Mouse (Mus musculus) olfactory bulb, adult 2 months (tissue): ENCODE data around the gene Unc13b. TPM values are rescaled to one million over a fixed set of nuclear protein-coding genes. Genes with fewer than 3 reads are reported as not detected.
"Not testable (repeated sequence)": the region's sequence is repeated elsewhere in the genome, so short reads cannot be mapped to it uniquely, and the experiment has no call there.

Source experiments
- H3K27ac ChIP-seq: fragments of 200-500 bp; 2 replicates; pipeline ENCODE4 v1.5.1; 2012; ENCODE audit warnings: low read depth, low read length; ENCODE audit not compliant: insufficient read depth
- H3K4me1 ChIP-seq: fragments of 200-500 bp; 2 replicates; pipeline ENCODE4 v1.6.1; 2012; ENCODE audit warnings: low read length; ENCODE audit not compliant: control insufficient read depth, insufficient read depth
- H3K4me3 ChIP-seq: fragments of 200-500 bp; 2 replicates; pipeline ENCODE4 v1.5.1; 2012; ENCODE audit warnings: mild to moderate bottlenecking, low read depth, low read length, moderate library complexity; ENCODE audit not compliant: insufficient read depth
- CTCF ChIP-seq: fragments of 200-500 bp; IDR thresholded peaks from 2 replicates; pipeline ENCODE4 v1.5.1; 2012; ENCODE audit warnings: low read depth, mild to moderate bottlenecking, low read length, moderate library complexity; ENCODE audit not compliant: insufficient read depth
- POLR2A ChIP-seq: fragments of 200-500 bp; IDR thresholded peaks from 2 replicates; pipeline ENCODE4 v1.6.1; 2012; ENCODE audit warnings: mild to moderate bottlenecking, low read depth, low read length, moderate library complexity; ENCODE audit not compliant: insufficient read depth
- WGBS: fragments of 180-500 bp; shearing (Covaris S2); methylation state at CpG from one replicate; pipeline ENCODE4 v1.1.7; 2018; 5-methylcytosine and 5-hydroxymethylcytosine counted together
- polyA plus RNA-seq: library from polyadenylated mRNA; stranded (reverse); fragments of >200 nt; gene quantifications from 2 replicates; pipeline ENCODE4 v1.2.4, GENCODE M21; 2012; ENCODE audit warnings: low replicate concordance; ENCODE audit not compliant: missing spikeins, insufficient read depth, insufficient read length

The Unc13b gene
- polyA plus RNA-seq, 1 experiment, result not detected

DNA sequence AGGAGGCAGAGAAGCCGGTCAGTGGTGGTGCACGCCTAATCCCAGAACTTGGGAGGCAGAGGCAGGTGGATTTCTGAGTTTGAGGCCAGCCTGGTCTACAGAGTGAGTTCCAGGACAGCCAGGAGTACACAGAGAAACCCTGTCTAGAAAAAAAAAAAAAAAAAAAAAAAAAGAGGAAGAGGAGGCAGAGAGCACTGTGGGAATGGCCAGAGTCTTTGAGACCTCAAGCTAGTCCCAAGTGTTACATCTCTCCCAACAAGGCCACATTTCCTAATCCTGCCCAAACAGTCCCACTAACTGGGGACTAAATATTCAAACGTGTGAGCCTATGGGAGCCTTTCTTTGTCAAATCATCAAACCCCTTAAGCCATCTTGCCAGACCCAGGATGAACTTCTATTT lies 71.0 kb downstream of the Unc13b start:
- WGBS, result 85% methylated on average over 3 of the region's 3 CpGs
- Histone ChIP-seq H3K4me3 (no peak overlapping the region), H3K4me1 (no peaks in the 10 kb centered on the region), H3K27ac (no peak overlapping the region)
- TF ChIP-seq CTCF (no peak), POLR2A (no peak)

DNA sequence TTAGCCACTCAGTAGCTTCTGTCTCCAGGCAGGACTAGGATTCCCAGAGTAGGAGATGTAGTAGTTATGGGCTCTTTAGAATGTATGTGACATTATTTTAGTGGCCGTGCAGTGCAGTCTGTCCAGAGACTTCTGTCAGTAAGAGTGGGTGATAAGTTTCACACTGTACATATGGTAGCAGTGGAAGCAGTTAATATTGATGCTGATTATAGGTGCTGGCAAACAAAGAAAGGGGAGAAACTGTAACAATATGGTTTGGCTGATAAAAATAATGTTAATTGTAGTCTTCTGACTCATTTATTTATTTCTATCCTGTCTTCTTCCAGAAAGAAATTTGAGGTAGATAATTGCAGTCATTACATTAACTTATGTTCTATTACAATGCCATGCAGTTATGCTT lies 83.9 kb downstream of the Unc13b start:
- Histone ChIP-seq H3K27ac (no peak overlapping the region), H3K4me3 (no peak overlapping the region), H3K4me1 (no peaks in the 10 kb centered on the region)
- TF ChIP-seq CTCF (no peak), POLR2A (no peak)
- WGBS, result 52% methylated on average over 1 of the region's 1 CpGs

DNA sequence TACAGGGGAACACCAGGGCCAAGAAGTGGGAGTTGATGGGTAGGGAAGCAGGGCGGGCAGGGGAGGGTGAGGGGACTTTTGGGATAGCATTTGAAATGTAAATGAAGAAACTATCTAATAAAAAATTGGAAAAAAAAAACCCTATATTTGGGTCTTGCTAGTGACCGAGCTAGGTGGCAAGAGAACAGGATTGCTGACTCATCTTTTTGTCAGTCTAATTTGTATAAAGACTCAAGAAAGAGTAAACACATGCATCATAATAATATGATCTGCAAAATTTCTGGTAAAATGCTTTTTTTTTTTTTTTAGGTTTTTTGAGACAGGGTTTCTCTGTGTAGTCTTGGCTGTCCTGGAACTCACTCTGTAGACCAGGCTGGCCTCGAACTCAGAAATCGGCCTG lies 93.7 kb downstream of the Unc13b start:
- H3K27ac ChIP-seq, H3K4me1 ChIP-seq, H3K4me3 ChIP-seq: not testable (repeated sequence)
- WGBS, result 95% methylated on average over 4 of the region's 4 CpGs

DNA sequence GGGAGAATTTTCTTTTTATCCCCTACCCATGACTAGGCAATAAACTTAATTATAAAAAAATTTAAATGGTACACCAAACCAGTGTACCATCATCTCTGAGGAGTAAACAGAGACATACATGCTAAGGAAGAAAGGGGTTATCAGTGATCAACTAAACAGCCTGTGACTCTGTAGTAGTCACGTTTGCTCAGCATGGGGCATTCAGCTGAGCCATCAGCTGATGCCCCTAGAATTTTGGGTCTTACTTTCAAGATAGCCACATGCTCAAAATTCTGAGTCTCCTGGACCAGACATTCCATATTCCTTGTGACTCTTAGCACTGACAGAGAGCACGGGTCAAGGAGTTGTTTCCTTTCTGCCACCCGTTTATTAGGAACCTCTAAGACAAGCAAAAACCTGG lies 101.3 kb downstream of the Unc13b start:
- WGBS, result 59% methylated on average over 3 of the region's 3 CpGs
- H3K27ac ChIP-seq, result no peak overlapping the region
- H3K4me3 ChIP-seq, result no peak overlapping the region
- no peaks in the 10 kb centered on the region for H3K4me1 ChIP-seq
- TF ChIP-seq CTCF (no peak), POLR2A (no peak)

DNA sequence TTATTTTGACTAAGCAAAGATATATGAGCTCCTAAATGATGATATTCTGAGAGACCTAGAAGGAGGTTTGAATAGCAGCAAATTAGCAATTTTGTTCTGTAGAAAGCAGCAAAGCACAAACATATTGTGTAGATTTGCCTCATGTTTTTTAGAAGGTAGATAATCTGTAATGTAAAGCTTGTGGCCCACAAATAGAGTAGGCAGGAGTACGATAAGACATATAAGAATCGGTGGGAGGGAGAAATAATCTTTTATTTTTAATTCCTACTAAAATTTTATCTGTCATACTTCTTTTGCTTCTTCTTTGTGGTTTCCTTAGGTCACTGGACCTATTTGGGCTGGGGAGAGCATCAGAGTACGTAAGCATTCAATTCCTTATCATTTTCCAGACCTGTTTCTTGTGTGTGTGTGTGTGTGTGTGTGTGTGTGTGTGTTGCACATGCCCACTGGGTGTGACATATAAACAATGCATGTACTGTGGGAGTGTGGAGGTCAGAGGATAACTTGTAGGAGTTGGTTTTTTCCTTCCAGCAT lies 102.4 kb downstream of the Unc13b start:
- TF ChIP-seq CTCF, result no peak
- no peak for TF ChIP-seq POLR2A
- Histone ChIP-seq H3K4me3 (no peak overlapping the region), H3K4me1 (no peaks in the 10 kb centered on the region), H3K27ac (no peak overlapping the region)
- 92% methylated on average over 3 of the region's 3 CpGs for WGBS

DNA sequence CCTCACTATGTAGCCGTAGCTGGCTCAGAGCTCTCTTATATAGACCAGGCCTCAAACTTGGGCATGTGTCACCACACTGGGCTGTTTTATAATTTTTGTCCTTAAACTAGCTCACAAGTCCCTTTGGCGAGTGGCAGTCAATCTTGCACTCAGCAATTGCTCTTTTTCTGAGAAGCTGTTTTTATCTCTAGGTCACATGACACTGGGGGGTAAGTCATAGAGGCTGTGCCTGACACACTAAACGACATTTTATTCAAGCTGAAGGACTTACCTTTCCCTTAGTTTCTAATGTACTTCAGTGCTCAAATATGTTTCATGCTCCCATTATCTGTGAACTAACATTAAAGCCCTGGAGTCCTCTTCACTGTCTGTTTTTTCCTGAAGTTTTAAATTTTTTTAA lies 104.5 kb downstream of the Unc13b start:
- no peak for TF ChIP-seq POLR2A
- no peak for TF ChIP-seq CTCF
- Histone ChIP-seq H3K4me1 (no peaks in the 10 kb centered on the region), H3K27ac (no peak overlapping the region), H3K4me3 (no peak overlapping the region)
- WGBS, result 87% methylated on average over 3 of the region's 3 CpGs

DNA sequence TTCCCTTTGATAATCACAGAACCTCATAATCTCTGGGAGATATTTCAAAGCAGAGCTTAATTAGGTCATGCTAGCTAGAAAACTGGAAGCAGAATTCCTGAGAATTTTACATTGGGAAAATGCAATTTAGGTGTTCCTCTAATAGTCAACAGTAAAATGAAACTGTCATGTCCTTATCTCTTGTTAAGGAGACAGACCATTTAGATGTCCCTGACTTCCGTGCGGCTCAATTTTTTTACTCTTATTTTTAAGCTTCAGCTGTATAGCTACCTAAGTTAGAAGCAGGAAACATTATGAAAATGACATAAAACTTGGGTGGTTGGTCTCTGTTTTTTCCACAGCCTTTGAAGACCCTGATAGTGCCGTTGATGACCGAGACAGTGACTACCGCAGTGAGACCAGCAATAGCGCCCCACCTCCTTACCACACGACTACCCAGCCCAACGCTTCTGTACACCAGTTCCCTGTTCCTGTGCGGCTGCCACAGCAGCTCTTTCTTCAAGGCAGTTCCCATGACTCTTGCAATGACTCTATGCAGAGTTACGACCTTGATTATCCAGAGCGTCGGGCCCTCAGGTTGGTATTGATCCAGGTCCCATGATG lies 106.8 kb downstream of the Unc13b start:
- Histone ChIP-seq H3K4me1 (no peaks in the 10 kb centered on the region), H3K27ac (no peak overlapping the region), H3K4me3 (no peak overlapping the region)
- TF ChIP-seq POLR2A (no peak), CTCF (no peak)
- WGBS, result 95% methylated on average over 12 of the region's 12 CpGs

DNA sequence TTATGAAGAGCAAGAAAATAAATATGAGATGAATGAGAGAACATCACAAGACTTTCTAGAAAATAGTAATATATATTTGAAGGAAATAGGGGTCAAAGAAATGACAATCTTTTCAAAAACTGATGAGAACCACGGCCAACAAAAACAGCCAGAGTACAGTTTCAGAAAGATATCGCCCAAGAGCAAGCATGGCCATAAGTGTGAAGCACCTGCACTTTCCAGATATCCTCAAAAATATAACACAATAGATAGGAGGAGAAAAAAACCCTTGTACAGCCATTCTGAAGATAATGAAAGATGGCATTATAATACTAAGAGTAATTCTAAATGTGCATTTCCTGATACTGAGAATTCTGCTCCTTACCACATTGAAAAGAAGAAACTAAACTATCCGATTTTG lies 111.3 kb downstream of the Unc13b start:
- 86% methylated on average over 3 of the region's 3 CpGs for WGBS
- TF ChIP-seq POLR2A, result no peak
- TF ChIP-seq CTCF, result no peak
- H3K4me3 ChIP-seq, result no peak overlapping the region
- no peaks in the 10 kb centered on the region for H3K4me1 ChIP-seq
- no peak overlapping the region for H3K27ac ChIP-seq

DNA sequence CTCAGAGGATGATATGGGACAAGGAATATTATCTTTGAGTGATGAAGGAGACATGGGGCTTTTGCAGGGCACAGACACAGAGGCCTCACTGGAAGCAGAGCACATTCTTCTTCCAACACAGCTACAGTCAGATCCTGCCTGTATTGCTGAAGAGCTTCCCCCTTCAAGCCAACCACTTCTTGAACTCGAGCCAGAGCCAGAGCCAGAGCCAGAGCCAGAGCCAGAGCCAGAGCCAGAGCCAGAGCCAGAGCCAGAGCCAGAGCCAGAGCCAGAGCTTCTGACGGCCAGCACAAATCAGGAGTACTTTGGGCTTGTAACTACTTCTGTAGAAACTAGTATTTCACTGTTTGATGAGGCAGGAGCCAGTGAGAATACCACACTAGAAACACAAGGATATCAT lies 118.4 kb downstream of the Unc13b start:
- 70% methylated on average over 2 of the region's 2 CpGs for WGBS

DNA sequence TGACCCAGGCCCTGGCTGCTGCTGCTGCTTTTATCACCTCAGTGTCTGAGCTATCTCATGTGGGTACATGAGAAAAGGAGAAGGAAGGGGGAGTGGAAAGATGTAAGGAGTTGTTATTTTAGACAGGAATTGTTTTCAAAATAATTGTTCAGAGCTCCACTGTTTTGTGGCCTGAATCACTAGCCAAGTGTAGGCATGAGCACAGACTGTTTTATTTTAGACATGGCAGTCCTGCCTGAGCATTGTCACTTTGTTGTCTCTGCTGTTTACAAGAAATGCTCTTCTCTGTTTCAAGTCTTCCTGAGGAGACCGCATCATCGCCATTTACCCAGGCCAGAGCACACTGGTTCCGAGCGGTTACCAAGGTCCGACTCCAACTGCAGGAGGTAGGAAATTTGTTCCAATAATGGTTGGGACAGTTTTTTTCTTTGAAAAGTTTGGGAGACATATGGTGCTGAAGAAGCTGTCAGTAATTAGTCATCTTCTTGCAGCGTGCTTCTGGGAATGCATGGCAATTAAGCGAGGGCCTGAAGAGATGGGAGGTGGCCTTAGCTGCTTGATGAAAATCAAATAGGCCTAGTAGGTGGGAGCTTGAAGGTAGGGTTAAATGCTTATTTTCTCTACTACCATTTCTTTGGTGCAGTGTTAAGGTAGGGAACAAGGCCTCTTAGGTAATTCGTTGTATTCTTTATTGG lies 123.9 kb downstream of the Unc13b start:
- 95% methylated on average over 8 of the region's 8 CpGs for WGBS
- TF ChIP-seq CTCF, result no peak
- no peak for TF ChIP-seq POLR2A
- H3K4me1 ChIP-seq, result no peaks in the 10 kb centered on the region
- no peak overlapping the region for H3K27ac ChIP-seq
- H3K4me3 ChIP-seq, result no peak overlapping the region

More for the DNA sequence above, 118.4 kb downstream of the Unc13b start:
- Histone ChIP-seq H3K4me1 (no peaks in the 10 kb centered on the region), H3K4me3 (no peak overlapping the region), H3K27ac (no peak overlapping the region)
- TF ChIP-seq CTCF, result no peak
- TF ChIP-seq POLR2A, result no peak
